Mouse (Mus musculus) megakaryocyte, embryonic 14.5 days (primary cell): ENCODE results near the gene Bzw1.

Source experiments
- FLI1 ChIP-seq: IDR thresholded peaks from 2 replicates; pipeline ENCODE4 v1.6.1; 2012; ENCODE audit warnings: low read length, inconsistent platforms, mixed read lengths
- GATA1 ChIP-seq: IDR thresholded peaks from 3 replicates; pipeline ENCODE4 v1.6.1; 2012; ENCODE audit warnings: mixed read lengths, low read length, inconsistent platforms, borderline replicate concordance

GRCm38 (mm10) chr1:58375574-58376147, 17.0 kb upstream of the Bzw1 start:
- TF ChIP-seq GATA1: no peak
- no peak for TF ChIP-seq FLI1
